Mouse (Mus musculus) erythroblast, embryonic 14.5 days (primary cell): ENCODE measurements around the gene Scamp2. TPM values are rescaled to one million over a fixed set of nuclear protein-coding genes. Genes with fewer than 3 reads are reported as not detected.

Source experiments
- H3K27me3 ChIP-seq: 2 replicates; pipeline ENCODE4 v1.6.1; 2012; ENCODE audit warnings: inconsistent platforms; ENCODE audit not compliant: control insufficient read depth
- H3K36me3 ChIP-seq: 2 replicates; pipeline ENCODE4 v1.6.1; 2012; ENCODE audit warnings: mild to moderate bottlenecking, inconsistent platforms; ENCODE audit not compliant: control insufficient read depth
- H3K4me1 ChIP-seq: 2 replicates; pipeline ENCODE4 v1.6.1; 2012; ENCODE audit warnings: inconsistent platforms; ENCODE audit not compliant: control insufficient read depth
- H3K4me3 ChIP-seq: replicated peaks from 2 replicates; pipeline ENCODE3; 2012; ENCODE audit warnings: moderate library complexity, mild to moderate bottlenecking, inconsistent platforms
- H3K9me3 ChIP-seq: 2 replicates; pipeline ENCODE4 v1.6.1; 2012; ENCODE audit warnings: low read length, inconsistent platforms, mixed read lengths; ENCODE audit not compliant: control insufficient read depth
- GATA1 ChIP-seq: IDR thresholded peaks from 2 replicates; pipeline ENCODE4 v1.6.1; 2012; ENCODE audit warnings: low read length, inconsistent platforms, mixed read lengths
- TAL1 ChIP-seq: IDR thresholded peaks from 3 replicates; pipeline ENCODE4 v1.6.1; 2012; ENCODE audit warnings: low read length, inconsistent platforms, mixed read lengths
- polyA plus RNA-seq: library from polyadenylated mRNA; stranded (reverse); fragments of >175 nt; gene quantifications from 2 replicates; pipeline ENCODE4 v1.2.3, GENCODE M21; 2012

Gene Scamp2
- polyA plus RNA-seq, 1 experiment: 0.38 TPM

DNA sequence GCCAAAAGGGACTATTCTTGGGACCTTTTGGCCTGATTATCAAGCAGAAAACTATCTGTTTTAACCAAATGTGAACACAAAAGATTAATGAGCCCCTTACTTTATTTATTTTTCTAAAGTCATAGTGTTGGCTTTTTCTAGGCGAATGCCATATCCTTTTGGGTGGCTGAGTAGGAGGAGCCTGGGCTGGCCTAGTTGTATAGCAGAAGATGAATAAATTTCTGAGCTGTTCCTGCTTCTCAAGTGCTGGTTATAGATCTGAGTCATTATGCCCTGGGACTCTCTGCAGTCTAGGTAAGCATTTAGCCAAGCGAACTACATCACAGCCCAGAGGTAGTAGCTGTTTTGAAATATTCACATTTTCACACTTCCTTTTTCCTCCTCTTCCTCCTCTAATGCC is 35.2 kb upstream of the Scamp2 start:
- no peak overlapping the region for H3K4me3 ChIP-seq
- H3K36me3 ChIP-seq: peaks cover 40% of the 10 kb centered on the region
- TF ChIP-seq TAL1 (no peak), GATA1 (no peak)
- H3K27me3 ChIP-seq: no peaks in the 10 kb centered on the region
- H3K4me1 ChIP-seq: peaks cover 42% of the 10 kb centered on the region
- no peaks in the 10 kb centered on the region for H3K9me3 ChIP-seq

DNA sequence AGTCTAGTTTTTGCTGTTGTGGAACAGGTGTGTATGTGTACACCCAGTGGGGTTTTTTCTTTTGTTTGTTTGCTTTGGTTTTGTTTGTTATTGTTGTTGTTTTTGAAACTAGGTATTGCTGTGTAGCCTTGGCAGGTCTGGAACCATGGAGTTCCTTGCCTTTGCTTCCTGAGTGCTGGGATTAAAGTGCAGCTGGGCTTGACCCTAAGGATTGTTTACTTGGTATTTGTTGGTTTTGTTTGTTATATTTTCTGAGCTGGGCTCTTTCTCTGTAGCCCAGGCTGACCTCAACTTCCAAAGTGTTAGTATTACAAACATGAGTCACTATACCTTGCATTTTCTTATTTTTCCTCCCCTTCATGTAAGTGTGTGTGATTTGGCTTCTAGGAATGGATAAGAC is 34.3 kb upstream of the Scamp2 start:
- TF ChIP-seq TAL1: no peak
- no peak for TF ChIP-seq GATA1
- Histone ChIP-seq H3K36me3 (peaks cover 48% of the 10 kb centered on the region), H3K9me3 (no peaks in the 10 kb centered on the region), H3K4me3 (no peak overlapping the region), H3K4me1 (peaks cover 38% of the 10 kb centered on the region), H3K27me3 (no peaks in the 10 kb centered on the region)

DNA sequence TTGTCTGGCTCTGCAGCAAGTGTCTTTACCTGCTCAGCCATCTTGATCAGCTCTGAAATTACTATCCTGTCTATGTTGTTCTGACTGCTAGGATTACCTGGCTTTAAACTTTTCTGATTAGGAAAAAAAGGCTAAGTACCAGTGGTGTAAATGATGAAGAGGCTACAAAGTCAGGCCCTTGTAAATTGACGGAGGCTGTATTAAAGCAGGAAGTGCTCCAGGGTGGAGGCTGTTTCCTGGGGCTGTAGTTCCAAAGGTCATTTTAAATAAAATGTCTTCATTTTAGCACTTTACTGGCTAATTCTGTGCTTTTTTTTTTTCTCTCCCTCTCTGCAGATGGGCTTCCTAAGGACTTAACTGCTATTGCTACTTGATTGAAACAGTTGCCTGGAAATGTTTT is 28.8 kb upstream of the Scamp2 start:
- no peaks in the 10 kb centered on the region for H3K27me3 ChIP-seq
- H3K9me3 ChIP-seq: no peaks in the 10 kb centered on the region
- H3K4me3 ChIP-seq: no peak overlapping the region
- no peak for TF ChIP-seq GATA1
- TF ChIP-seq TAL1: no peak
- H3K4me1 ChIP-seq: peaks cover 7% of the 10 kb centered on the region
- peaks cover 71% of the 10 kb centered on the region for H3K36me3 ChIP-seq

DNA sequence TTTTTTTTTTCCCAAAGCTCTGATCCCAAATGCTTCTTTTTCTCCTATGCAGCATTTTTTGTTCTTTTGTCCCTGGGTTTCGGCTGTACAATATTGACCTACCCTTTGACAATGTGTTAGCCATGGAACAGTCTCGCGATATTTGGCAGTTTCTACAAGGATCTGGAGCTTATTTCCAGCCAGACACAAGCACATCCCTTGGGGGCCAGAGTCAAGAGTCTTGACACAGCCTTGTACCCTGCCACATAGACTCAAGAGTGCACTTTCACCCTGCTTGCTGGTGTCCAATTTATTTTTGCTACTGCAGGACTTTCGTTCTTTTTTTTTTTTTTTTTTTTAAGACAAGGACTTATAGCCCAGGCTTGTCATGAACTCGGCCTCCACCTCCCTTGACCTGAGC is 24.4 kb upstream of the Scamp2 start:
- H3K36me3 ChIP-seq: peaks cover 68% of the 10 kb centered on the region
- no peaks in the 10 kb centered on the region for H3K27me3 ChIP-seq
- H3K4me3 ChIP-seq: peak overlapping the region; percentile 72
- TF ChIP-seq GATA1 (no peak), TAL1 (no peak)
- peaks cover 33% of the 10 kb centered on the region for H3K4me1 ChIP-seq
- H3K9me3 ChIP-seq: no peaks in the 10 kb centered on the region

DNA sequence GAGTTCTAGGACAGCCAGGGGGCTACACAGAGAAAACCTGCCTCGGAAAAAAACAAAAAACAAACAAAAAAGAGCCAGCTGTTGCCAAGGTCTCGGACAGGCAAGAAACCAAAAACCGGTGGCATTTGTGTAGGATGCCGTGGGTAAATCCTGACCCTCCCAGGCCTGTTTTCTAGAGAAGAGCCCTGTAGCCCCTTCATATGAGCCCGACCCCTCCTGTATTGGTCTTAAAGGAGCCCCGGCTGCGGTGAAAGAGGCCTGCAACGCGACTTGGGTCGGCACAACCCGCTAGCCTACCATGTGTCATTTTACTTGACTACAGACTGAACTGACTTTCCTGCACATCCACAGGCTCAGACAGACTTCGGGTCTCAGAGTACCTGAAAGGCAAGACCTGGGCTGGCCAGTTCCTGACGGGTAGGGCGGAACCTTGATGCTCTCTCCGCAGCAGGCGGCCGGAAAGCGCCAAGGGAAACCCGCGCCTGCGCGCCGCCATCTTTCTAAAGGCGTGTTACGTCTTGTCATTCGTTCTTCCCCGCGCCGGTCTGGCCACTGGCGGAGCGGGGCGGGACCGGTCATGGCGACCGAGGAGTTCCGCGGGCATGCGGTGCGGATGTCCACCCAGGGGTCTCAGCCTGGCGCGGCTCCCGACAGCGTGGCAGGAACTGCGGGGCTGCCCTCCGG is 23.6 kb upstream of the Scamp2 start, which contains the start of gene Fam219b:
Gene Fam219b, plus strand, starts transcription at position 485 of the 684 bp plus-strand sequence.
- TF ChIP-seq GATA1 (no peak), TAL1 (no peak)
- Histone ChIP-seq H3K9me3 (no peaks in the 10 kb centered on the region), H3K27me3 (no peaks in the 10 kb centered on the region), H3K4me3 (peak within 1 kb of the TSS; percentile 72), H3K4me1 (peaks cover 36% of the 10 kb centered on the region), H3K36me3 (peaks cover 66% of the 10 kb centered on the region)

DNA sequence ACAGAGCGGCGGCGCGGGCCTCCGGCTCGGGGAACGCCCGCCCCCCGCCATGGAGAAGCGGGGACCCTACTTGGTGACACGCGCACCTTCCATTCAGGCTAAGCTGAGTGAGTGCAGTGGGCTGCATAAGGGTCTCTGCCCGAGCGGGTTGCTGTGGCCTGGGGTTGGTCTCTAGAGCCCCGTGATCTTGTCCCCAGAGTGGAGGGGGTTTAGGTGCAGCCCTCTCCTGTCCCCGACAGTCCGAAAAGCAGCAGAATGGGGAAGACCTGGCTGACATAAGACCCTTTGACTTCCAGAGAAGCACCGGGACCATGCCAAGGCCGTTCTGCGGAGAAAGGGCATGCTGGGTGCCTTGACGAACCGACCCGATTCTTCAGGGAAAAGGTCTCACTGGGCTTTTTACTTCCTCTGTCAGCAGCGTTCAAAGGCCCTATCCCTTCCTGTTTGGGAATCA is 23.0 kb upstream of the Scamp2 start:
- peaks cover 66% of the 10 kb centered on the region for H3K36me3 ChIP-seq
- no peaks in the 10 kb centered on the region for H3K27me3 ChIP-seq
- peak overlapping the region; percentile 72 for H3K4me3 ChIP-seq
- H3K4me1 ChIP-seq: peaks cover 36% of the 10 kb centered on the region
- TF ChIP-seq GATA1 (no peak), TAL1 (no peak)
- H3K9me3 ChIP-seq: no peaks in the 10 kb centered on the region

DNA sequence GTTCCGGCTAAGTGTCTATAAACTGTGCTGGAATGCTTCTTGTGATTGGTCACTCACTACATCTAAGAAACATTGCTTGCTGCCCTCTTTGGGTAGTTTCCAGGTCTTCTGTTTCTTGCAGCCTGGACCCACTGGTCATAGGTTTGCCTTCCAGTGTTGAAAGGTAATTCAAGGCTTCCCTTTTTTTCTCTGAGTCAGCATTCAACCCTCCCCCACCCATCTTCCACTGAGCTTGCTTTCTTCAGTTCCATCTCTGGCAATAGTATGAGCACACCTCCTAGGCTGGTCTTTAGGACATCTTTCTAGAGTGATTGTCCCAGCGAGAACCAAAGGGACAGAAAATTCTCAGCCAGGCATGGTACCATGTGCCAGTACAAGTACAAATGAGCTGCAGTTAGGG is 21.2 kb upstream of the Scamp2 start:
- peaks cover 66% of the 10 kb centered on the region for H3K36me3 ChIP-seq

DNA sequence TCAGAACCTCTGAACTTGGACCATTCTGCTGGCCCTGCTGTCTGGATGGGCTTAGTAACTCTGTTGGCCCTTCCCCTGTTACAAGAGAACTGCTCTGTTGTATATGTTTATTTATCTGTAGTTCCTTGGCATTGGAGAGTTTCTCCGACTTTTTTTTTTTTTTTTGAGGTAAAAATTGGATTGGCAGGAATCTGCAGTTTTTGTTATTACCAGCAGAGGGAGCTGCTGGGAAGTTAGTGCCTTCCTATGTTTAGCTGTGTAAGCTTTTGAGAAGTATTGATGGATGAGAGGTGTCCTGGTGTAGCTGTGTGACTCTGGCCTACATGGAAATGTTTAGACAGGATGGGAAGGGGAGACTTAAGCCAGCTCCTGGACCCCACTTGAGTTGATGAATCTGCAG is 19.4 kb upstream of the Scamp2 start:
- TF ChIP-seq TAL1: no peak
- peaks cover 35% of the 10 kb centered on the region for H3K4me1 ChIP-seq
- H3K36me3 ChIP-seq: peaks cover 69% of the 10 kb centered on the region

More for the DNA sequence above, 21.2 kb upstream of the Scamp2 start:
- Histone ChIP-seq H3K4me3 (no peak overlapping the region), H3K9me3 (no peaks in the 10 kb centered on the region), H3K27me3 (no peaks in the 10 kb centered on the region), H3K4me1 (peaks cover 36% of the 10 kb centered on the region)
- no peak for TF ChIP-seq GATA1
- no peak for TF ChIP-seq TAL1

DNA sequence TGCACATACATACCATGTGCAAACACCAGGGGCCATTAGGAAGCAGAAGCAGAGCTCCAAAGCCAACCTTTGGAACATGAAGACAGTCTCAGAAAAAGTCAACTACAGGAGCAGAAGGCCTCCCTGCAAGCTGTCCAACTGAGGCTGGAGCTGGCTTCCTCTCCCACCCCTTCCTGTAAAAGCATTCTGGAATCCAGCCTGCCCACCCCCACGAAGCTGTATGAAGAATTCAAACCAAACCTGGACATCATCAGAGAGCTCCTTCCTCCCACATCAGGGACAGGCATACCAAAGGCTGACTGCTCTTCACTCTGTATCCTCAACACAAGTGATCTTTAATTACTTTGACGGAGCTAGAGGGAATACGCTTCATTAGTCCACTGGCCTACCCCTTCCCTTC is 16.8 kb upstream of the Scamp2 start:
- peaks cover 87% of the 10 kb centered on the region for H3K36me3 ChIP-seq
- H3K4me3 ChIP-seq: no peak overlapping the region
- H3K27me3 ChIP-seq: no peaks in the 10 kb centered on the region
- peaks cover 34% of the 10 kb centered on the region for H3K4me1 ChIP-seq
- no peaks in the 10 kb centered on the region for H3K9me3 ChIP-seq
- TF ChIP-seq TAL1 (no peak), GATA1 (no peak)

More for the DNA sequence above, 19.4 kb upstream of the Scamp2 start:
- H3K9me3 ChIP-seq: no peaks in the 10 kb centered on the region
- H3K27me3 ChIP-seq: no peaks in the 10 kb centered on the region
- H3K4me3 ChIP-seq: no peak overlapping the region
